Mouse (Mus musculus): Measurements from ENCODE around the gene Olfr450.

The Olfr450 gene

GRCm38 (mm10) chr6:42811639-42812038 lies at the start of gene Olfr450:
Gene Olfr450, plus strand, starts transcription at chr6:42811939.
- no peak for DNase-seq (ENCODE audit: low spot score)

GRCm38 (mm10) chr6:42777066-42777465 lies 34.7 kb upstream of the Olfr450 start:
- DNase-seq (ENCODE audit: low spot score): no peak

GRCm38 (mm10) chr6:42784793-42785192 lies 26.9 kb upstream of the Olfr450 start, which contains the start of gene Olfr452:
Gene Olfr452, plus strand, starts transcription at chr6:42785093.
- DNase-seq (ENCODE audit: low spot score): no peak

- no peak for DNase-seq (ENCODE audit: low spot score)
Measured at GRCm38 (mm10) chr6:42790247-42790948, 21.3 kb upstream of the Olfr450 start.

- no peak for DNase-seq (ENCODE audit: low spot score)
Measured at GRCm38 (mm10) chr6:42790949-42791556, 20.7 kb upstream of the Olfr450 start.

GRCm38 (mm10) chr6:42794982-42795381 lies 16.8 kb upstream of the Olfr450 start:
- no peak for DNase-seq (ENCODE audit: low spot score)

- no peak for DNase-seq (ENCODE audit: low spot score)
Measured at GRCm38 (mm10) chr6:42834084-42834483, 22.3 kb downstream of the Olfr450 start, which contains the start of gene Olfr449. Gene Olfr449, plus strand, starts transcription at chr6:42834384.

GRCm38 (mm10) chr6:42860222-42860819 lies 48.6 kb downstream of the Olfr450 start:
- DNase-seq (ENCODE audit: low spot score): no peak
